Mouse (Mus musculus) bone marrow macrophage, adult 2 months (primary cell): Measurements from ENCODE around the gene Gm10134.

Experiments
- CTCF ChIP-seq: IDR thresholded peaks from 2 replicates; pipeline ENCODE4 v1.5.1; 2012; ENCODE audit warnings: low read depth, mild to moderate bottlenecking, low read length, moderate library complexity
- POLR2A ChIP-seq: IDR thresholded peaks from 2 replicates; pipeline ENCODE4 v1.6.1; 2012; ENCODE audit warnings: mild to moderate bottlenecking, low read depth, low read length, borderline replicate concordance

DNA sequence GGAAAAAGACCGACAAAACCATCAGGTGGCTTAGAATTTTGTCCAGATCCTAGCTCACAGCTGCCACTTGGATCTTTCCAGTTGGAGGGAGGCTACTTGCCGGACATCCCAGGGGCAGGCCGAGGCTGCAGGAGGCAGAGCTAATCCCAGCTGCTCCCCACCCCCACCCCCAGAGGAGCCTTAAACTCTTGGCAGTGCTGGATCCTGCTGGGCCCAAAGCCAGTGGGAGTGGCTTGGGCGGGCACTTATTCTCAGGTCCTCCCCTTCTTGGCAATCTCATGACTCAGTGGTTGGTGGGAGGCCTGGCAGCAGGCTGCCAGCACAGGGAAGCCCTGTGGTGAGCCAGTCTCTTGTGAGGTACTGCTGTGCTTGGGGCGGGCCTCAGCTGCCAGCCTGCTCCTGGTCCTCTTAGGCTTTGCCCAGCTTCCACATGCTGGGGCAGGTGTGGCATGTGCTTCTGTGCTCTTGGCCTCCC, 17.8 kb downstream of the Gm10134 start:
- no peak for TF ChIP-seq CTCF
- TF ChIP-seq POLR2A, result no peak
